Mouse (Mus musculus): ENCODE measurements around the gene Irs2.

- no peak for TF ChIP-seq ZNF384 (IDR thresholded peaks at IDR 0.05; ENCODE audit: low read depth, low read length)
- no peak for TF ChIP-seq ZC3H11A (IDR thresholded peaks at IDR 0.05; ENCODE audit: borderline replicate concordance, low read depth, low read length)
- TF ChIP-seq CHD2 (IDR thresholded peaks at IDR 0.05; ENCODE audit: low read depth, low read length) = no peak
These were observed 1.3 kb upstream of the Irs2 start for GRCm38 (mm10) chr8:11009431-11010071.
